Mouse (Mus musculus): ENCODE data around the gene Ccdc12. TPM values are rescaled to one million over a fixed set of nuclear protein-coding genes. Genes with fewer than 3 reads are reported as not detected.

Gene Ccdc12
- polyA plus RNA-seq (2012; rRNA removed) = 86.9 and 106 TPM in 2 replicates

DNA sequence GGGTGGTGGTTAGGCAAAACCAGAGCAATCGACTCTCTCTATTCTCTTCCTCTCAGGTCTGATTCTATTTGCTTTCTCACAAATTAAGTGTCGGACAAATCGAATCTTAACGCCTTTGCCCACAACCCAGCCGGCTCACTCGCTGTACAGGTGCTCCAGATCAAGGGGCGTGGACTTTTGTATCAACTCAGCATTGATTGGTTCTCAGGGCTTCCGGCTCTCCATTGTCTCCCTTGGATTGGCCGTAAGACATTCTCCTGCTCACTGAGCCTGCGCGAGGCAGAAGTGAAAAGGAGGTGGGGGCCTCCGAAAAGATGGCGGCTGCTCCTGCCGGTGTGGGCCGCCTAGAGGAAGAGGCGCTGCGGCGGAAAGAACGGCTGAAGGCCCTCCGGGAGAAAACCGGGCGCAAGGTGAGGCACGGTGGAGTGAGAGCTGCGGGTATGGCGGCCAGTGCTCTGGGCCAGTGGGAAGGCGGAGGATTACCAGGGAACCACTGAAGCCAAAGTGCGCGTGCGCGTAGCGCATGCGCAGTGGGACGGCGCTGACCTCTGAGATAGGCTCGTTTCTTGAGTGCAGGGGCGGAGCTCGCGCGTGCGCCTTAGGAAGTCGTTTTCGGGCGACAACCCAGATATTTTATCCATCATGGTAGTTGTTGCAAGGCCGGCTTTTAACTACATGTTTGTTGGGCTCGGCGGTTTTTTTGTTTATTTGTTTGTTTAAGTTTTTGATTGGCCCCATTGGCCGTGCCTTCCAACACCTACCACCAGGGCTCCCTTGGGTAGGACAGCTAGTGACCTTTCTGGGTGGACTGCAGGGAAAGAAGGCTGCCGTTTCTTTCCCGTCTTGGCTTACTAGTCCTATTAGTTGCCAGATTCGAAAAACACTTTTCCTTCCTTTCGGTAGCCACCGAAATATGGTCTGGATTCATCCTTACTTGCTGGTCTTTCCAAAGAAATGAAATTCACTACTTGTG is at the start of gene Ccdc12:
Gene Ccdc12, plus strand, starts transcription at position 255 of the 973 bp plus-strand sequence.

DNA sequence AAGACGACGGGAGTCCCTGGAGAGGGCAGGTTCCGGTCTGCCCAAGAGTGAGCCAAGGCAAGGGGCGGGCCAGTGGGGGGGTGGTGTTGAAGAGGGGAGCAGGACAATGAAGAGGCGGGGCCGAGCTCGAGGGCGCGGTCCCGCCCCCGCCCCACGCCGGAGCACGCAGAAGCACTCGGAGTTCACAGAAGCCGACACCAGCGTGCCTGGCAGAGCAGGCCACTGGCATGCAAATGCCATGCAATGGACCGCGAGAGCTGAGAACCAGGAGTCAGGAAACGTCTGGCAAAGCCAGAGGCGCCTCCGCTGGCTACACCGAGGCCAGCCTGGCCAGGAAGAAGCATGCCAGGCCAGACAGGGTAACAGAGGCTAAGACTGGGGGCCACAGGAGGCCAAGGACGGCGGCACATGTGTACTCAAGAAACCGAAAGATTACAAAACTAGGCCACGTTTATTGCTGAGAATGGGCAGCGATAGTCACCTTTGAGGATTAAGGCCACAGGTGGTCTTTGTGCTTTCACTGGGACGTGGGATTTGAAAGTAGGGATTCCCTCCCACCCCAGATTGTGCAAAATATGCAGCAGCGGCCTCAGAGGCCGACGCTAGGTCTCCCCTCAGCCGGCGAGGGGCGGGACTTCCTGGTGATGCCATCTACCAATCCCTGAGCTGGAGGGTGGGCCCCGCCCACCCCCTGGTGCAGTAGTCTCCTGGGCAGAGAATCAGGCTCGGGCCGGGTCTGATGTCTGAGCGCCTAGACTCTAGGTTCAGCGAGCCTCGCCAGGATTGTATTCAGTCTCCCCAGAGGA is 31.7 kb upstream of the Ccdc12 start, which contains the start of gene Nradd:
Gene Nradd, minus strand, starts transcription at position 92 of the 806 bp plus-strand sequence.

DNA sequence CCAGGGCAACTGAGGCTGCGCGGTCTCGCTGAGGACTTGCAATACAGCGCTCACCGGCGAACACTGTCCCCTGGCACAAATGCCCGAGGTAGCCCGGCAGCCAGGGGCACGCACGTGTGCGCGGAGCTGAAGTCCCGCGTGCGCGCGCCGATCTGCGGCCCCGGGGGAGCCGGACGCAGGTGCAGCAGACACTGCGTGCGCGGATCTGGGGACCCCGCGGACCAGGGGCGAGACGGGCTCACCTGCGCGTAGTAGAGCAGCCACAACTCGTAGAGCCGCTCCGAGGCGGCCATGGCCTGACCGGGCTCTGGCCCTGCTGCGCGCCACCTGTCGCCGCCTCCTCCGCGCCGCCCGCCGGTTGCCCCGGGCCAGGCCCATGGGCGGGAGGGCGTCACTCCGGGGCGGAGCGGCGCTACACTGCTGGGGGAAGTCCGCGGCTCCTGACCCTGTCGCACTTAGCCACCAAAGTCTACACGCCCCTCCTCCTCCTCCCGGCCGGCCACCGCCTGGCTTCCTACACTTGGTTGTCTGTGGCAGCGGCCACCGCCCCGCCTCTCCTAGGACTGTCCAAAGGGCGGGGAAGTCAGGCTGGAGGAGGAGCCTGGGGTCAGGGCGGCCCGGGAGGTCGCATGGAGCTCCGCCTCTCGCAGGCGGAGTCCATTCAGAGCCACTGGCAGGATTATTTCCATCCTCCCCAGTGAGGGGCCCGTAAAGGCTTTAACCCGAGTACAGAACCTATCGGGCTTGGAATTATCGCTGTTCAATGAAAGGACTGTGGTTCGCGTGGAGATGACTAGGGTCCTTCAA is 2.4 kb upstream of the Ccdc12 start, which contains the start of gene Nbeal2:
Gene Nbeal2, minus strand, starts transcription at position 507 of the 807 bp plus-strand sequence.

DNA sequence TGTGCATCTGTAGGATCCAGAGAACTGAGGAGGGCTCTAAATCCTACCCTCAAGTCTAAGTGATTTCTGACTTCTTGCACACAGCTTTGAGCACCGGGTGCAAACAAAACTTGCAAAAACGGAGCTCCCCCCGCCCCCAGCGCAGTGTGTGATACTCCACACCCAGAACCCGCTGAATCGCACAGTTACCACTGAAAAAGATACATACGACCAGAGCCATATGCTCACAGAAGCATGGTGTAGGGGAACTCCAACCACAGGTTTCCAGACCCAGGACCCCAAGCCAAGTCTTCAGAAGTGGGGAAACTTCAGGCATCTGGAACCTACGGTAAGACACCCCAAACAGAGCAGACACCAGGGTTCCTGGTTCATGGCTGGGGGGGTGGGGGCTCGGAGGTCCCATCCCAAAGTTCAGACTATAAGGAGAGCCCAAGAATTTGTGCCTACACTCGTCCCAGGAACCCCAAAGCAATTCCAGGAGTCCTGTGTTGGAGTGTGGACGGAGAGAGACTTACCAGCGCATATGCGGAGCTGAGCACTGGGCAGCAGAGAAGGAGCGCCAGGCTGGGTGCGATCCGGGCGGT is 85.5 kb downstream of the Ccdc12 start, which contains the start of gene Myl3:
Gene Myl3, plus strand, starts transcription at position 151 of the 584 bp plus-strand sequence.

DNA sequence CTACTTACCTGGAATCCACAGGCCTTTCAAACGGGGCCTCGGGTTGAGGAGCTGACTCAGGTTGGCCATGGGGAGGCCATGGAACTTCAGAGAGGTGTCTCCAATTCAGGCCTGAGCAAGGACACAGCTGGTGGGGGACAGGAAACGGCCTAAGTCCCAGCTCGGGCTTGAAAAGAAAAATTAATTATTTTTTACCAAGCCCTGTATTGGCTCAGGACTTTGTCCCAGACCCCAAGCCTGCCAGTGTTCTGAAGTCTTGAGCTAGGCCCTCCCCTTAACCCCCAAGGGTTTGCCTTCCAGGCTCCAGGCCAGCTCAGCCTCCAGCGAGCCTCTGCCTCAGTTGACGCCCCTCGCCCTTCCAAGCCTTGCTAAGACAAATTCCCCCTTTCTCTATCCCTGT is 90.7 kb downstream of the Ccdc12 start, which contains the start of gene Pth1r:
Gene Pth1r, minus strand, starts transcription at position 185 of the 400 bp plus-strand sequence.

Other genes with a start within 250 kb of the Ccdc12 start
- gene Ptpn23, start 248.3 kb upstream of the Ccdc12 start, polyA plus RNA-seq (2012; rRNA removed) = 26.8 and 40.1 TPM in 2 replicates
- 0.09 TPM in 1 of 2 replicates, not detected in the other for gene Ngp, start 236.8 kb upstream of the Ccdc12 start, polyA plus RNA-seq (2012; rRNA removed)
- gene Klhl18, start 179.8 kb upstream of the Ccdc12 start, polyA plus RNA-seq (2012; rRNA removed) = 16.9 and 19.4 TPM in 2 replicates
- 1.0 and 2.3 TPM in 2 replicates for gene Kif9, start 179.5 kb upstream of the Ccdc12 start, polyA plus RNA-seq (2012; rRNA removed)
- 26.6 and 36.4 TPM in 2 replicates for gene Setd2, start 123.9 kb upstream of the Ccdc12 start, polyA plus RNA-seq (2012; rRNA removed)
- 9.3 and 9.7 TPM in 2 replicates for gene Nradd, start 32.1 kb upstream of the Ccdc12 start, polyA plus RNA-seq (2012; rRNA removed)
- 88.0 and 95.5 TPM in 2 replicates for gene Nbeal2, start 2.3 kb upstream of the Ccdc12 start, polyA plus RNA-seq (2012; rRNA removed)
- gene Myl3, start 85.4 kb downstream of the Ccdc12 start, polyA plus RNA-seq (2012; rRNA removed) = not detected in 2 replicates
- gene Pth1r, start 90.6 kb downstream of the Ccdc12 start, polyA plus RNA-seq (2012; rRNA removed) = 16.5 and 23.0 TPM in 2 replicates
- gene Prss42, start 141.7 kb downstream of the Ccdc12 start, polyA plus RNA-seq (2012; rRNA removed) = not detected in 2 replicates
- not detected in 2 replicates for gene Prss44, start 157.5 kb downstream of the Ccdc12 start, polyA plus RNA-seq (2012; rRNA removed)
- gene Prss43, start 170.2 kb downstream of the Ccdc12 start, polyA plus RNA-seq (2012; rRNA removed) = not detected in 2 replicates
- not detected in 2 replicates for gene Prss45, start 178.1 kb downstream of the Ccdc12 start, polyA plus RNA-seq (2012; rRNA removed)
- gene Prss46, start 188.0 kb downstream of the Ccdc12 start, polyA plus RNA-seq (2012; rRNA removed) = not detected in 2 replicates
- gene Prss50, start 201.5 kb downstream of the Ccdc12 start, polyA plus RNA-seq (2012; rRNA removed) = not detected in 2 replicates
- gene Als2cl, start 223.4 kb downstream of the Ccdc12 start, polyA plus RNA-seq (2012; rRNA removed) = 44.7 and 53.9 TPM in 2 replicates
- 1.1 and 1.2 TPM in 2 replicates for gene Tmie, start 223.6 kb downstream of the Ccdc12 start, polyA plus RNA-seq (2012; rRNA removed)

Data from colon, adult 2 months (tissue).